Mouse (Mus musculus) liver, postnatal 0 days (tissue): Measurements from ENCODE around the gene March10. TPM values are rescaled to one million over a fixed set of nuclear protein-coding genes. Genes with fewer than 3 reads are reported as not detected.

Experiments used
- ATAC-seq: fragments of 200-750 bp; cut with Nextera tagmentation; 2 replicates; pipeline ENCODE4 v1.8.0; 2017; ENCODE audit warnings: mild to moderate bottlenecking, moderate library complexity
- DNase-seq: peaks from one replicate; pipeline ENCODE4 v3.0.0-alpha.2; 2016
- H3K27ac ChIP-seq: fragments of 300-500 bp; sonication (generic); 2 replicates; pipeline ENCODE4 v1.5.1; 2014; ENCODE audit warnings: antibody characterized with exemption, moderate library complexity, mild to moderate bottlenecking, low read depth
- H3K27me3 ChIP-seq: fragments of 300-500 bp; sonication (generic); 2 replicates; pipeline ENCODE4 v1.6.1; 2014; ENCODE audit warnings: low read length, control low read depth, mixed read lengths; ENCODE audit not compliant: insufficient read depth
- H3K36me3 ChIP-seq: fragments of 300-500 bp; sonication (generic); replicated peaks from 2 replicates; pipeline ENCODE4 v1.6.1; 2014; ENCODE audit warnings: mild to moderate bottlenecking, control low read depth, low read length, moderate library complexity, mixed read lengths; ENCODE audit not compliant: insufficient read depth
- H3K4me1 ChIP-seq: fragments of 300-500 bp; sonication (generic); 2 replicates; pipeline ENCODE4 v1.6.1; 2014; ENCODE audit warnings: antibody characterized with exemption, mild to moderate bottlenecking, control low read depth; ENCODE audit not compliant: insufficient read depth
- H3K4me2 ChIP-seq: fragments of 300-500 bp; sonication (generic); 2 replicates; pipeline ENCODE4 v1.6.1; 2014; ENCODE audit warnings: low read depth, mild to moderate bottlenecking, low read length, moderate library complexity, mixed read lengths
- H3K4me3 ChIP-seq: fragments of 300-500 bp; sonication (generic); 2 replicates; pipeline ENCODE4 v1.5.1; 2014; ENCODE audit warnings: low read depth, low read length
- H3K9ac ChIP-seq: fragments of 300-500 bp; sonication (generic); replicated peaks from 2 replicates; pipeline ENCODE4 v1.6.1; 2014; ENCODE audit warnings: mild to moderate bottlenecking, moderate library complexity
- H3K9me3 ChIP-seq: fragments of 300-500 bp; sonication (generic); 2 replicates; pipeline ENCODE4 v1.6.1; 2016; ENCODE audit warnings: mild to moderate bottlenecking, control low read depth, low read length, mixed read lengths
- CTCF ChIP-seq: sonication (generic); IDR thresholded peaks from 2 replicates; pipeline ENCODE4 v1.5.1; 2016; ENCODE audit warnings: antibody characterized with exemption, low read depth
- EP300 ChIP-seq: IDR thresholded peaks from 2 replicates; pipeline ENCODE4 v1.6.1; 2016; ENCODE audit warnings: antibody characterized with exemption, low read depth, mild to moderate bottlenecking
- WGBS: fragments of 180-500 bp; shearing (Covaris S2); extraction: QIAGEN DNeasy Blood & Tissue Kit; methylation state at CpG from one replicate; pipeline ENCODE4 v1.1.7; 2014; ENCODE audit not compliant: insufficient replicate concordance; 5-methylcytosine and 5-hydroxymethylcytosine counted together
- polyA plus RNA-seq: library from polyadenylated mRNA; unstranded; fragments of >200 nt; fragmentation: Nextera tagmentation; extraction: Ambion mirVana; gene quantifications from 2 replicates; pipeline ENCODE4 v1.2.1, GENCODE M21; 2015

March10 gene
- polyA plus RNA-seq, 1 experiment from 2014 or later, result not detected

GRCm38 (mm10) chr11:105323530-105323929 lies 133.0 kb downstream of the March10 start:
- Histone ChIP-seq H3K27me3 (no peaks in the 10 kb centered on the region), H3K4me2 (no peak overlapping the region), H3K36me3 (no peaks in the 10 kb centered on the region), H3K9me3 (no peaks in the 10 kb centered on the region), H3K4me1 (no peaks in the 10 kb centered on the region), H3K4me3 (no peak overlapping the region), H3K27ac (no peak overlapping the region), H3K9ac (no peak overlapping the region)
- no peak for TF ChIP-seq EP300
- TF ChIP-seq CTCF, result no peak
- DNase-seq (no peak), ATAC-seq (no peak)
- WGBS, result 79% methylated on average over 5 of the region's 5 CpGs

GRCm38 (mm10) chr11:105321090-105321489 lies 135.4 kb downstream of the March10 start:
- Histone ChIP-seq H3K36me3 (no peaks in the 10 kb centered on the region), H3K27me3 (no peaks in the 10 kb centered on the region), H3K27ac (no peak overlapping the region), H3K4me1 (no peaks in the 10 kb centered on the region), H3K9ac (no peak overlapping the region), H3K4me3 (no peak overlapping the region), H3K9me3 (no peaks in the 10 kb centered on the region), H3K4me2 (no peak overlapping the region)
- DNase-seq (no peak), ATAC-seq (no peak)
- 36% methylated on average over 2 of the region's 2 CpGs for WGBS
- TF ChIP-seq EP300, result no peak

GRCm38 (mm10) chr11:105317769-105318168 lies 138.8 kb downstream of the March10 start:
- WGBS, result 78% methylated on average over 6 of the region's 6 CpGs
- H3K9me3 ChIP-seq, result no peaks in the 10 kb centered on the region
- no peak for TF ChIP-seq EP300
- no peak for TF ChIP-seq CTCF
- no peaks in the 10 kb centered on the region for H3K4me1 ChIP-seq
- H3K4me2 ChIP-seq, result no peak overlapping the region
- DNase-seq (no peak), ATAC-seq (no peak)
- H3K9ac ChIP-seq, result no peak overlapping the region
- H3K36me3 ChIP-seq, result no peaks in the 10 kb centered on the region
- no peak overlapping the region for H3K4me3 ChIP-seq
- H3K27ac ChIP-seq, result no peak overlapping the region
- H3K27me3 ChIP-seq, result no peaks in the 10 kb centered on the region

- DNase-seq, result no peak
- H3K27me3 ChIP-seq, result no peaks in the 10 kb centered on the region
- no peak overlapping the region for H3K27ac ChIP-seq
- no peaks in the 10 kb centered on the region; the same call in none of the 2 replicates for H3K4me1 ChIP-seq
- ATAC-seq, result no peak
- no peak overlapping the region for H3K4me3 ChIP-seq
- no peak overlapping the region for H3K9ac ChIP-seq
- no peak overlapping the region for H3K4me2 ChIP-seq
- 87% methylated on average over 4 of the region's 4 CpGs for WGBS
- TF ChIP-seq CTCF, result no peak
- TF ChIP-seq EP300, result no peak
- no peaks in the 10 kb centered on the region for H3K9me3 ChIP-seq
- no peaks in the 10 kb centered on the region for H3K36me3 ChIP-seq
Measured at GRCm38 (mm10) chr11:105316121-105316520, 140.4 kb downstream of the March10 start.

GRCm38 (mm10) chr11:105315296-105315695 lies 141.2 kb downstream of the March10 start:
- Histone ChIP-seq H3K9me3 (no peaks in the 10 kb centered on the region), H3K36me3 (no peaks in the 10 kb centered on the region), H3K27ac (no peak overlapping the region), H3K4me3 (no peak overlapping the region), H3K27me3 (no peaks in the 10 kb centered on the region), H3K4me2 (no peak overlapping the region), H3K4me1 (no peaks in the 10 kb centered on the region; the same call in none of the 2 replicates), H3K9ac (no peak overlapping the region)
- no peak for ATAC-seq
- no peak for DNase-seq
- no peak for TF ChIP-seq CTCF
- no peak for TF ChIP-seq EP300
- WGBS, result 76% methylated on average over 8 of the region's 8 CpGs

GRCm38 (mm10) chr11:105313633-105314014 lies 142.9 kb downstream of the March10 start:
- no peaks in the 10 kb centered on the region; the same call in none of the 2 replicates for H3K4me1 ChIP-seq
- H3K9me3 ChIP-seq, result no peaks in the 10 kb centered on the region
- H3K4me3 ChIP-seq, result no peak overlapping the region
- ATAC-seq (no peak), DNase-seq (no peak)
- no peak overlapping the region for H3K9ac ChIP-seq
- 63% methylated on average over 8 of the region's 8 CpGs for WGBS
- no peak for TF ChIP-seq EP300
- TF ChIP-seq CTCF, result no peak
- no peaks in the 10 kb centered on the region for H3K36me3 ChIP-seq
- no peak overlapping the region for H3K27ac ChIP-seq
- no peak overlapping the region for H3K4me2 ChIP-seq
- no peaks in the 10 kb centered on the region for H3K27me3 ChIP-seq
